Mouse (Mus musculus) heart, adult 2 months (tissue): ENCODE results near the gene Ephb1.

Experiments
- CTCF ChIP-seq: fragments of 200-600 bp; IDR thresholded peaks from 2 replicates; pipeline ENCODE4 v1.8.1; 2022; ENCODE audit warnings: antibody characterized with exemption, mild to moderate bottlenecking, moderate library complexity
- EP300 ChIP-seq: fragments of 200-500 bp; IDR thresholded peaks from 2 replicates; pipeline ENCODE4 v1.6.1; 2011; ENCODE audit warnings: low read depth, low read length, control low read depth; ENCODE audit not compliant: insufficient read depth
- POLR2A ChIP-seq: fragments of 200-500 bp; IDR thresholded peaks from 2 replicates; pipeline ENCODE4 v1.6.1; 2011; ENCODE audit warnings: mild to moderate bottlenecking, low read depth, low read length, control low read depth; ENCODE audit not compliant: insufficient read depth

DNA sequence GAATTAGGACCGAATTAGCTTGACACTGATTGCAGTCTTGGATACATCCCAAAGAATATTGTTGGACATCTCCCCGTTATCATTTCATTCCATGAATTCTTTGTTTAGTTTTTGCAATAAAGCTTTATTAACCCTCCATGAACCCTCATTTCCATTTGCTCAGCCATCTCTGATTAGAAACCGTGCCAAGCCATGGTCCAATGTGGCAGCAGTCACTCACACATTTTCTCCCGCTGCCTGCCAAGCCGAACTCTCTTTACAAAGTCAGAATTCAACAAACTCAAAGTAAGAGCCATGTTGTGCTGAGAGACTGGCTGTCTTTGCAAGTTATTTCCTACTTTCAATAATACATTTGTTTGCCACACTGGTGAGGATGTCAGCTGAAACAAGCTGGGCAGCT, 84.0 kb downstream of the Ephb1 start:
- TF ChIP-seq CTCF = no peak
- no peak for TF ChIP-seq POLR2A
- TF ChIP-seq EP300 = no peak
